Mouse (Mus musculus): ENCODE data around the gene Usp9x.

GRCm38 (mm10) chrX:13041630-13042129, 29.6 kb upstream of the Usp9x start:
- TF ChIP-seq POLR2A (IDR thresholded peaks at IDR 0.05; ENCODE audit: borderline replicate concordance, extremely low read depth, low read depth, low read length) (peak; percentile 91), CTCF (IDR thresholded peaks at IDR 0.05; ENCODE audit: insufficient read depth, low read length) (no peak)

Data from lung, adult 2 months (tissue).